Mouse (Mus musculus): Measurements from ENCODE around the gene Mafb. TPM values are rescaled to one million over a fixed set of nuclear protein-coding genes. Genes with fewer than 3 reads are reported as not detected.

Mafb gene
- polyA plus RNA-seq, 1 experiment from 2014 or later: 15.4 TPM

GRCm38 (mm10) chr2:160376236-160376635 is 9.4 kb upstream of the Mafb start:
- H3K27ac ChIP-seq: no peak overlapping the region
- no peak overlapping the region for H3K4me3 ChIP-seq
- no peak overlapping the region for H3K9ac ChIP-seq
- WGBS: 35% methylated on average over 5 of the region's 5 CpGs
- ATAC-seq (ENCODE audit: insufficient number of reproducible peaks, insufficient read depth, low FRiP score, low TSS enrichment): no peak
- no peaks in the 10 kb centered on the region for H3K9me3 ChIP-seq
- H3K4me2 ChIP-seq (replicated peaks): no peak overlapping the region
- H3K36me3 ChIP-seq: no peaks in the 10 kb centered on the region
- peaks cover 61% of the 10 kb centered on the region for H3K27me3 ChIP-seq
- peaks cover 5% of the 10 kb centered on the region; the same call in 1 of the 2 replicates for H3K4me1 ChIP-seq

- H3K9me3 ChIP-seq: no peaks in the 10 kb centered on the region
- no peak overlapping the region for H3K27ac ChIP-seq
- H3K4me2 ChIP-seq (replicated peaks): peak overlapping the region; percentile 98
- ATAC-seq (ENCODE audit: insufficient number of reproducible peaks, insufficient read depth, low FRiP score, low TSS enrichment): no peak
- H3K4me3 ChIP-seq: peak overlapping the region; percentile 63; the same call in 1 of the 2 replicates
- H3K4me1 ChIP-seq: peaks cover 33% of the 10 kb centered on the region
- H3K9ac ChIP-seq: no peak overlapping the region
- H3K27me3 ChIP-seq: peaks cover 78% of the 10 kb centered on the region
- no peaks in the 10 kb centered on the region for H3K36me3 ChIP-seq
- WGBS: 3% methylated on average over 25 of the region's 25 CpGs
Observed at GRCm38 (mm10) chr2:160369653-160370420, 3.0 kb upstream of the Mafb start.

- Histone ChIP-seq H3K4me1 (peaks cover 28% of the 10 kb centered on the region), H3K27ac (no peak overlapping the region), H3K9me3 (no peaks in the 10 kb centered on the region), H3K27me3 (peaks cover 68% of the 10 kb centered on the region), H3K9ac (peak overlapping the region; percentile 16; the same call in 1 of the 2 replicates), H3K36me3 (no peaks in the 10 kb centered on the region), H3K4me2 (replicated peaks) (peak overlapping the region; percentile 98), H3K4me3 (peak overlapping the region; percentile 63)
- no peak for ATAC-seq (ENCODE audit: insufficient number of reproducible peaks, insufficient read depth, low FRiP score, low TSS enrichment)
- under 1% methylated on average over 52 of the region's 52 CpGs for WGBS
Observed at GRCm38 (mm10) chr2:160368422-160369357, 1.8 kb upstream of the Mafb start.

- peaks cover 28% of the 10 kb centered on the region for H3K4me1 ChIP-seq
- peak; percentile 61 for ATAC-seq (ENCODE audit: insufficient number of reproducible peaks, insufficient read depth, low FRiP score, low TSS enrichment)
- H3K9ac ChIP-seq: peak overlapping the region; percentile 76
- peak overlapping the region; percentile 63 for H3K4me3 ChIP-seq
- H3K36me3 ChIP-seq: no peaks in the 10 kb centered on the region
- under 1% methylated on average over 45 of the region's 45 CpGs for WGBS
- H3K27me3 ChIP-seq: peaks cover 67% of the 10 kb centered on the region
- H3K27ac ChIP-seq: peak overlapping the region; percentile 86
- H3K9me3 ChIP-seq: no peaks in the 10 kb centered on the region
- peak overlapping the region; percentile 98 for H3K4me2 ChIP-seq (replicated peaks)
Observed at GRCm38 (mm10) chr2:160367448-160368208, 763 bp upstream of the Mafb start.

GRCm38 (mm10) chr2:160366111-160366979 is 520 bp downstream of the Mafb start:
- Histone ChIP-seq H3K4me1 (peaks cover 30% of the 10 kb centered on the region), H3K36me3 (no peaks in the 10 kb centered on the region), H3K9me3 (no peaks in the 10 kb centered on the region), H3K4me3 (peak overlapping the region; percentile 63), H3K9ac (peak overlapping the region; percentile 76), H3K27ac (peak overlapping the region; percentile 73), H3K27me3 (peaks cover 67% of the 10 kb centered on the region), H3K4me2 (replicated peaks) (peak overlapping the region; percentile 98)
- 0 out of 2 replicates have a peak, but pooled peaks have one; percentile 32 for ATAC-seq (ENCODE audit: insufficient number of reproducible peaks, insufficient read depth, low FRiP score, low TSS enrichment)
- WGBS: 1% methylated on average over 77 of the region's 95 CpGs

GRCm38 (mm10) chr2:160365107-160365911 is 1.6 kb downstream of the Mafb start:
- under 1% methylated on average over 50 of the region's 50 CpGs for WGBS
- Histone ChIP-seq H3K9me3 (no peaks in the 10 kb centered on the region), H3K4me1 (peaks cover 33% of the 10 kb centered on the region), H3K27me3 (peaks cover 67% of the 10 kb centered on the region), H3K4me3 (peak overlapping the region; percentile 63), H3K4me2 (replicated peaks) (peak overlapping the region; percentile 98), H3K27ac (no peak overlapping the region), H3K36me3 (no peaks in the 10 kb centered on the region), H3K9ac (peak overlapping the region; percentile 76)
- no peak for ATAC-seq (ENCODE audit: insufficient number of reproducible peaks, insufficient read depth, low FRiP score, low TSS enrichment)

- H3K36me3 ChIP-seq: no peaks in the 10 kb centered on the region
- H3K4me1 ChIP-seq: peaks cover 31% of the 10 kb centered on the region
- H3K4me2 ChIP-seq (replicated peaks): peak overlapping the region; percentile 98
- no peak overlapping the region for H3K27ac ChIP-seq
- H3K4me3 ChIP-seq: peak overlapping the region; percentile 63
- H3K9ac ChIP-seq: 0 out of 2 replicates have a peak overlapping the region, but pooled peaks have one; percentile 33
- ATAC-seq (ENCODE audit: insufficient number of reproducible peaks, insufficient read depth, low FRiP score, low TSS enrichment): no peak
- under 1% methylated on average over 12 of the region's 12 CpGs for WGBS
- no peaks in the 10 kb centered on the region for H3K9me3 ChIP-seq
- peaks cover 67% of the 10 kb centered on the region for H3K27me3 ChIP-seq
Observed at GRCm38 (mm10) chr2:160364666-160365065, 2.2 kb downstream of the Mafb start.

- Histone ChIP-seq H3K9me3 (no peaks in the 10 kb centered on the region), H3K4me2 (replicated peaks) (peak overlapping the region; percentile 98), H3K4me3 (peak overlapping the region; percentile 63), H3K27me3 (peaks cover 67% of the 10 kb centered on the region), H3K27ac (no peak overlapping the region), H3K4me1 (peaks cover 30% of the 10 kb centered on the region), H3K9ac (peak overlapping the region; percentile 33; the same call in 1 of the 2 replicates), H3K36me3 (no peaks in the 10 kb centered on the region)
- no peak for ATAC-seq (ENCODE audit: insufficient number of reproducible peaks, insufficient read depth, low FRiP score, low TSS enrichment)
- WGBS: under 1% methylated on average over 9 of the region's 9 CpGs
Observed at GRCm38 (mm10) chr2:160364128-160364650, 2.7 kb downstream of the Mafb start.

GRCm38 (mm10) chr2:160363201-160363600 is 3.7 kb downstream of the Mafb start:
- Histone ChIP-seq H3K9me3 (no peaks in the 10 kb centered on the region), H3K27me3 (peaks cover 67% of the 10 kb centered on the region), H3K36me3 (no peaks in the 10 kb centered on the region), H3K4me1 (peaks cover 21% of the 10 kb centered on the region), H3K4me2 (replicated peaks) (peak overlapping the region; percentile 11; the same call in 1 of the 2 replicates), H3K9ac (no peak overlapping the region), H3K4me3 (no peak overlapping the region), H3K27ac (no peak overlapping the region)
- WGBS: 12% methylated on average over 4 of the region's 4 CpGs
- ATAC-seq (ENCODE audit: insufficient number of reproducible peaks, insufficient read depth, low FRiP score, low TSS enrichment): no peak
